Mouse (Mus musculus) left cerebral cortex, postnatal 36 days (tissue): Measurements from ENCODE around the gene Cbr2. TPM values are rescaled to one million over a fixed set of nuclear protein-coding genes. Genes with fewer than 3 reads are reported as not detected.
"Not testable (repeated sequence)": the region's sequence is repeated elsewhere in the genome, so short reads cannot be mapped to it uniquely, and the experiment has no call there.

Source experiments
- DNase-seq, 2 experiments: peaks; one replicate each; pipeline ENCODE4 v3.0.0; 2021 to 2022; ENCODE audit warnings: low spot score in 2 of 2, mixed read lengths in 1 of 2
- intact Hi-C: fragments of 180-260 bp; cut with DNase I; formaldehyde crosslinking; loops from one replicate; pipeline ENCODE4 v1.15.1; 2025
- total RNA-seq, 2 experiments: library from RNA; stranded (reverse); gene quantifications; 2 replicates each; pipeline ENCODE4 v1.2.3; 2021

The Cbr2 gene
- total RNA-seq, result 1 to 10 TPM in 1 of 2 experiments, under 1 TPM in 1; 0.32 to 1.6 TPM

- no peak for DNase-seq
- intact Hi-C loops, result no loop called here
Observed at GRCm38 (mm10) chr11:120731858-120732680, at the start of gene Cbr2. Gene Cbr2, minus strand, starts transcription at chr11:120732114.

GRCm38 (mm10) chr11:120781361-120781760 lies 49.4 kb upstream of the Cbr2 start:
- DNase-seq, intact Hi-C loops: not testable (repeated sequence)

- intact Hi-C loops, result loop anchor here (10.0 kb wide), 1 partner anchor 125 kb away; no protein-coding TSS in a partner anchor
- no peak for DNase-seq
Observed at GRCm38 (mm10) chr11:120779876-120780275, 48.0 kb upstream of the Cbr2 start.

GRCm38 (mm10) chr11:120777123-120777522 lies 45.2 kb upstream of the Cbr2 start:
- intact Hi-C loops, result loop anchor here (10.0 kb wide), 1 partner anchor 122 kb away; no protein-coding TSS in a partner anchor
- DNase-seq, result no peak

- intact Hi-C loops, result loop anchor here (1.0 to 10.0 kb wide), 2 partner anchors 56 to 121 kb away; no protein-coding TSS in a partner anchor
Observed at GRCm38 (mm10) chr11:120775774-120776469, 44.0 kb upstream of the Cbr2 start.

GRCm38 (mm10) chr11:120773463-120774190 lies 41.7 kb upstream of the Cbr2 start:
- DNase-seq, result no peak
- intact Hi-C loops, result loop anchor here (10.0 kb wide), 1 partner anchor 119 kb away; no protein-coding TSS in a partner anchor

More at GRCm38 (mm10) chr11:120775774-120776469, 44.0 kb upstream of the Cbr2 start:
- DNase-seq, result peak; percentile 90 to 93

- intact Hi-C loops, result loop anchor here (10.0 kb wide), 1 partner anchor 118 kb away; no protein-coding TSS in a partner anchor
- no peak for DNase-seq
Observed at GRCm38 (mm10) chr11:120772749-120773148, 40.8 kb upstream of the Cbr2 start.

GRCm38 (mm10) chr11:120768206-120768605 lies 36.3 kb upstream of the Cbr2 start:
- no peak for DNase-seq
- intact Hi-C loops, result no loop called here

GRCm38 (mm10) chr11:120767023-120767422 lies 35.1 kb upstream of the Cbr2 start:
- intact Hi-C loops, result not testable (repeated sequence)

GRCm38 (mm10) chr11:120763121-120763999 lies 31.4 kb upstream of the Cbr2 start:
- DNase-seq, intact Hi-C loops: not testable (repeated sequence)

More at GRCm38 (mm10) chr11:120767023-120767422, 35.1 kb upstream of the Cbr2 start:
- not testable (repeated sequence) for DNase-seq

- intact Hi-C loops, DNase-seq: not testable (repeated sequence)
Observed at GRCm38 (mm10) chr11:120762672-120763041, 30.7 kb upstream of the Cbr2 start, which contains the start of gene Hmga1b. Gene Hmga1b, plus strand, starts transcription at chr11:120762794.

- DNase-seq, result no peak
- intact Hi-C loops, result no loop called here
Observed at GRCm38 (mm10) chr11:120761811-120762671, 30.1 kb upstream of the Cbr2 start.

- DNase-seq, result no peak
- intact Hi-C loops, result no loop called here
Observed at GRCm38 (mm10) chr11:120760236-120760635, 28.3 kb upstream of the Cbr2 start.

- intact Hi-C loops, result no loop called here
- no peak for DNase-seq
Observed at GRCm38 (mm10) chr11:120751606-120752005, 19.7 kb upstream of the Cbr2 start.

GRCm38 (mm10) chr11:120749430-120749829 lies 17.5 kb upstream of the Cbr2 start:
- no peak for DNase-seq
- intact Hi-C loops, result no loop called here

- intact Hi-C loops, result no loop called here
- DNase-seq, result no peak
Observed at GRCm38 (mm10) chr11:120747974-120748373, 16.1 kb upstream of the Cbr2 start.

- intact Hi-C loops, result no loop called here
- DNase-seq, result no peak
Observed at GRCm38 (mm10) chr11:120744121-120744701, 12.3 kb upstream of the Cbr2 start.
